Mouse (Mus musculus): ENCODE results near the gene Atr. TPM values are rescaled to one million over a fixed set of nuclear protein-coding genes. Genes with fewer than 3 reads are reported as not detected.

Atr gene
- total RNA-seq (2023), result 10 to 100 TPM in 1 of 2 experiments, 1 to 10 TPM in 1; 8.7 to 10.2 TPM

GRCm38 (mm10) chr9:95857414-95858026 lies at the start of gene Atr:
Gene Atr, plus strand, starts transcription at chr9:95857597.

GRCm38 (mm10) chr9:95844825-95845460 lies 12.5 kb upstream of the Atr start, which contains the start of gene Pls1:
Gene Pls1, minus strand, starts transcription at chr9:95845311.

GRCm38 (mm10) chr9:95954585-95955461 lies 97.4 kb downstream of the Atr start, which contains the start of gene Xrn1:
Gene Xrn1, plus strand, starts transcription at chr9:95954760.

Other genes with a start within 250 kb of the Atr start
- gene Pcolce2, start 220.0 kb upstream of the Atr start, total RNA-seq (2023), result not detected
- gene Trpc1, start 107.2 kb upstream of the Atr start, total RNA-seq (2023), result under 1 TPM in 1 of 2 experiments, not detected in 1; 0.40 TPM
- 1 to 10 TPM in 1 of 2 experiments, under 1 TPM in 1; 0.33 to 1.2 TPM for gene Pls1, start 12.3 kb upstream of the Atr start, total RNA-seq (2023)
- gene Xrn1, start 97.2 kb downstream of the Atr start, total RNA-seq (2023), result 10 to 100 TPM; 23.8 to 25.8 TPM